Mouse (Mus musculus) kidney, postnatal 0 days (tissue): Measurements from ENCODE around the gene Trpm3. TPM values are rescaled to one million over a fixed set of nuclear protein-coding genes. Genes with fewer than 3 reads are reported as not detected.

ENCODE experiments used
- ATAC-seq: fragments of 200-750 bp; cut with Nextera tagmentation; replicated peaks from 2 replicates; pipeline ENCODE4 v1.8.0; 2017; ENCODE audit warnings: low read depth, moderate number of reproducible peaks, moderate TSS enrichment, moderate library complexity; ENCODE audit not compliant: low FRiP score
- DNase-seq: peaks from one replicate; pipeline ENCODE4 v3.0.0-alpha.2; 2016; ENCODE audit warnings: low spot score
- H3K27ac ChIP-seq: fragments of 300-500 bp; sonication (generic); 2 replicates; pipeline ENCODE4 v1.5.1; 2014; ENCODE audit warnings: mild to moderate bottlenecking
- H3K27me3 ChIP-seq: fragments of 300-500 bp; sonication (generic); 2 replicates; pipeline ENCODE4 v1.6.1; 2014; ENCODE audit warnings: low read length, mixed read lengths; ENCODE audit not compliant: insufficient read depth
- H3K36me3 ChIP-seq: fragments of 300-500 bp; sonication (generic); 2 replicates; pipeline ENCODE4 v1.6.1; 2014; ENCODE audit warnings: low read length, mixed read lengths; ENCODE audit not compliant: insufficient read depth
- H3K4me1 ChIP-seq: fragments of 300-500 bp; sonication (generic); replicated peaks from 2 replicates; pipeline ENCODE4 v1.6.1; 2014; ENCODE audit warnings: antibody characterized with exemption, low read length, mixed read lengths; ENCODE audit not compliant: insufficient read depth
- H3K4me2 ChIP-seq: fragments of 300-500 bp; sonication (generic); 2 replicates; pipeline ENCODE4 v1.6.1; 2014; ENCODE audit warnings: mild to moderate bottlenecking, low read length, moderate library complexity, mixed read lengths
- H3K4me3 ChIP-seq: fragments of 300-500 bp; sonication (generic); replicated peaks from 2 replicates; pipeline ENCODE4 v1.5.1; 2014; ENCODE audit warnings: low read depth, low read length
- H3K9ac ChIP-seq: fragments of 300-500 bp; sonication (generic); 2 replicates; pipeline ENCODE4 v1.6.1; 2014; ENCODE audit warnings: low read depth, low read length
- H3K9me3 ChIP-seq: fragments of 300-500 bp; sonication (generic); replicated peaks from 2 replicates; pipeline ENCODE4 v1.6.1; 2016; ENCODE audit warnings: low read length, inconsistent platforms, mixed read lengths
- CTCF ChIP-seq: IDR thresholded peaks from 2 replicates; pipeline ENCODE4 v1.5.1; 2016; ENCODE audit warnings: antibody characterized with exemption, low read depth, mild to moderate bottlenecking, moderate library complexity
- microRNA counts: library from miRNA; unstranded; fragments of <30 nt; microRNA quantifications from one replicate; lab custom pipeline; 2015
- microRNA-seq: library from miRNA; unstranded; fragments of <30 nt; microRNA quantifications from one replicate; pipeline ENCODE4, GENCODE M21; 2016
- polyA plus RNA-seq: library from polyadenylated mRNA; unstranded; fragments of >200 nt; fragmentation: Nextera tagmentation; extraction: Ambion mirVana; gene quantifications from 2 replicates; pipeline ENCODE4 v1.2.1, GENCODE M21; 2015

Gene Trpm3
- polyA plus RNA-seq, 1 experiment from 2014 or later: 2.1 TPM

- no peak for DNase-seq
- no peak overlapping the region for H3K4me2 ChIP-seq
- H3K36me3 ChIP-seq: no peaks in the 10 kb centered on the region
- H3K27me3 ChIP-seq: no peaks in the 10 kb centered on the region
- ATAC-seq: no peak
- H3K27ac ChIP-seq: no peak overlapping the region
- H3K4me1 ChIP-seq: peaks cover 6% of the 10 kb centered on the region; the same call in 1 of the 2 replicates
- no peaks in the 10 kb centered on the region for H3K9me3 ChIP-seq
- no peak for TF ChIP-seq CTCF
- no peak overlapping the region for H3K4me3 ChIP-seq
- H3K9ac ChIP-seq: no peak overlapping the region
Observed at GRCm38 (mm10) chr19:23043699-23044098, 904.9 kb downstream of the Trpm3 start.

MicroRNA genes within 50 kb of the gene (microRNA counts, 519-probe panel; counts per million panel counts)
- 5,795 counts per million, percentile 89 among the panel's probes with 10 or more counts for microRNA mmu-miR-204 (lab: Ali Mortazavi, UCI)

Small RNA genes lying within 50 kb of the gene (microRNA-seq; reads per million reads assigned to microRNA genes)
- 418 reads per million, percentile 71 among the genes with 10 or more reads in this experiment for gene Mir204
